Mouse (Mus musculus): ENCODE results near the gene Fgd2. TPM values are rescaled to one million over a fixed set of nuclear protein-coding genes. Genes with fewer than 3 reads are reported as not detected.

The Fgd2 gene
- polyA plus RNA-seq, 1 experiment = not detected

GRCm38 (mm10) chr17:29407405-29407804, 46.7 kb downstream of the Fgd2 start:
- 94% methylated on average over 5 of the region's 5 CpGs for WGBS
- TF ChIP-seq POLR2A (IDR thresholded peaks at IDR 0.05; ENCODE audit: insufficient read depth, low read depth, low read length) (no peak), CTCF (IDR thresholded peaks at IDR 0.05; ENCODE audit: insufficient read depth, low read depth, low read length) (no peak)
- no peak overlapping the region for H3K27ac ChIP-seq (ENCODE audit: insufficient read depth, low read depth, low read length)

GRCm38 (mm10) chr17:29408364-29408763, 47.6 kb downstream of the Fgd2 start:
- Histone ChIP-seq H3K4me1 (ENCODE audit: control insufficient read depth, insufficient read depth, low read length) (no peaks in the 10 kb centered on the region; the same call in 1 of the 2 replicates), H3K27ac (ENCODE audit: insufficient read depth, low read depth, low read length) (no peak overlapping the region), H3K4me3 (ENCODE audit: insufficient read depth, low read depth, low read length) (no peak overlapping the region)
- no peak for TF ChIP-seq POLR2A (IDR thresholded peaks at IDR 0.05; ENCODE audit: insufficient read depth, low read depth, low read length)
- no peak for TF ChIP-seq CTCF (IDR thresholded peaks at IDR 0.05; ENCODE audit: insufficient read depth, low read depth, low read length)
- WGBS = 91% methylated on average over 13 of the region's 13 CpGs

More at GRCm38 (mm10) chr17:29407405-29407804, 46.7 kb downstream of the Fgd2 start:
- no peak overlapping the region for H3K4me3 ChIP-seq (ENCODE audit: insufficient read depth, low read depth, low read length)
- no peaks in the 10 kb centered on the region; the same call in 1 of the 2 replicates for H3K4me1 ChIP-seq (ENCODE audit: control insufficient read depth, insufficient read depth, low read length)

GRCm38 (mm10) chr17:29409800-29410343, 49.2 kb downstream of the Fgd2 start:
- WGBS = 73% methylated on average over 5 of the region's 5 CpGs

GRCm38 (mm10) chr17:29411821-29412425, 51.2 kb downstream of the Fgd2 start:
- Histone ChIP-seq H3K27ac (ENCODE audit: insufficient read depth, low read depth, low read length) (no peak overlapping the region), H3K4me3 (ENCODE audit: insufficient read depth, low read depth, low read length) (no peak overlapping the region), H3K4me1 (ENCODE audit: control insufficient read depth, insufficient read depth, low read length) (peaks cover 7% of the 10 kb centered on the region)
- TF ChIP-seq POLR2A (IDR thresholded peaks at IDR 0.05; ENCODE audit: insufficient read depth, low read depth, low read length) = no peak
- no peak for TF ChIP-seq CTCF (IDR thresholded peaks at IDR 0.05; ENCODE audit: insufficient read depth, low read depth, low read length)
- 35% methylated on average over 8 of the region's 8 CpGs for WGBS

More at GRCm38 (mm10) chr17:29409800-29410343, 49.2 kb downstream of the Fgd2 start:
- Histone ChIP-seq H3K27ac (ENCODE audit: insufficient read depth, low read depth, low read length) (no peak overlapping the region), H3K4me3 (ENCODE audit: insufficient read depth, low read depth, low read length) (no peak overlapping the region), H3K4me1 (ENCODE audit: control insufficient read depth, insufficient read depth, low read length) (no peaks in the 10 kb centered on the region; the same call in 1 of the 2 replicates)
- TF ChIP-seq CTCF (IDR thresholded peaks at IDR 0.05; ENCODE audit: insufficient read depth, low read depth, low read length) = no peak
- TF ChIP-seq POLR2A (IDR thresholded peaks at IDR 0.05; ENCODE audit: insufficient read depth, low read depth, low read length) = no peak

- WGBS = 93% methylated on average over 2 of the region's 2 CpGs
- TF ChIP-seq POLR2A (IDR thresholded peaks at IDR 0.05; ENCODE audit: insufficient read depth, low read depth, low read length) = no peak
Measured at GRCm38 (mm10) chr17:29414566-29414965, 53.9 kb downstream of the Fgd2 start.

GRCm38 (mm10) chr17:29415761-29416662, 55.3 kb downstream of the Fgd2 start:
- WGBS = 33% methylated on average over 30 of the region's 31 CpGs
- H3K4me3 ChIP-seq (ENCODE audit: insufficient read depth, low read depth, low read length) = no peak overlapping the region

More at GRCm38 (mm10) chr17:29414566-29414965, 53.9 kb downstream of the Fgd2 start:
- Histone ChIP-seq H3K27ac (ENCODE audit: insufficient read depth, low read depth, low read length) (no peak overlapping the region), H3K4me1 (ENCODE audit: control insufficient read depth, insufficient read depth, low read length) (peaks cover 7% of the 10 kb centered on the region), H3K4me3 (ENCODE audit: insufficient read depth, low read depth, low read length) (no peak overlapping the region)

GRCm38 (mm10) chr17:29416757-29417156, 56.0 kb downstream of the Fgd2 start:
- WGBS = 79% methylated on average over 5 of the region's 5 CpGs
- TF ChIP-seq POLR2A (IDR thresholded peaks at IDR 0.05; ENCODE audit: insufficient read depth, low read depth, low read length) (no peak), CTCF (IDR thresholded peaks at IDR 0.05; ENCODE audit: insufficient read depth, low read depth, low read length) (no peak)
- Histone ChIP-seq H3K4me1 (ENCODE audit: control insufficient read depth, insufficient read depth, low read length) (peaks cover 7% of the 10 kb centered on the region), H3K27ac (ENCODE audit: insufficient read depth, low read depth, low read length) (no peak overlapping the region), H3K4me3 (ENCODE audit: insufficient read depth, low read depth, low read length) (no peak overlapping the region)

More at GRCm38 (mm10) chr17:29415761-29416662, 55.3 kb downstream of the Fgd2 start:
- no peak overlapping the region for H3K27ac ChIP-seq (ENCODE audit: insufficient read depth, low read depth, low read length)
- peaks cover 7% of the 10 kb centered on the region for H3K4me1 ChIP-seq (ENCODE audit: control insufficient read depth, insufficient read depth, low read length)
- TF ChIP-seq CTCF (IDR thresholded peaks at IDR 0.05; ENCODE audit: insufficient read depth, low read depth, low read length) = no peak

GRCm38 (mm10) chr17:29418758-29419380, 58.2 kb downstream of the Fgd2 start:
- Histone ChIP-seq H3K27ac (ENCODE audit: insufficient read depth, low read depth, low read length) (no peak overlapping the region), H3K4me3 (ENCODE audit: insufficient read depth, low read depth, low read length) (no peak overlapping the region), H3K4me1 (ENCODE audit: control insufficient read depth, insufficient read depth, low read length) (peaks cover 7% of the 10 kb centered on the region)
- no peak for TF ChIP-seq CTCF (IDR thresholded peaks at IDR 0.05; ENCODE audit: insufficient read depth, low read depth, low read length)
- TF ChIP-seq POLR2A (IDR thresholded peaks at IDR 0.05; ENCODE audit: insufficient read depth, low read depth, low read length) = no peak
- 70% methylated on average over 3 of the region's 3 CpGs for WGBS
